Mouse (Mus musculus) midbrain, embryonic 11.5 days (tissue): ENCODE measurements at regions not wholly inside any gene's neighbourhood (a gene's known extent, or its start where the extent isn't known, plus 50 kb on each side); places are given as distances from the start of the nearest gene placed in this dataset.

ENCODE experiments used
- ATAC-seq: fragments of 200-750 bp; cut with Nextera tagmentation; 2 replicates; pipeline ENCODE4 v1.8.0; 2017; ENCODE audit warnings: moderate TSS enrichment, moderate library complexity; ENCODE audit not compliant: low FRiP score
- DNase-seq: peaks from one replicate; pipeline ENCODE4 v3.0.0; 2015; ENCODE audit warnings: low spot score; ENCODE audit errors: missing footprints
- H3K27ac ChIP-seq: fragments of 300-500 bp; sonication (generic); 2 replicates; pipeline ENCODE4 v1.5.1; 2014; ENCODE audit warnings: low read depth, low read length
- H3K27me3 ChIP-seq: fragments of 300-500 bp; sonication (generic); 2 replicates; pipeline ENCODE4 v1.6.1; 2014; ENCODE audit warnings: mild to moderate bottlenecking, low read length, moderate library complexity, mixed read lengths; ENCODE audit not compliant: control insufficient read depth, insufficient read depth
- H3K36me3 ChIP-seq: fragments of 300-500 bp; sonication (generic); 2 replicates; pipeline ENCODE4 v1.6.1; 2014; ENCODE audit warnings: mild to moderate bottlenecking, low read length, moderate library complexity, mixed read lengths; ENCODE audit not compliant: control insufficient read depth, insufficient read depth
- H3K4me1 ChIP-seq: fragments of 300-500 bp; sonication (generic); 2 replicates; pipeline ENCODE4 v1.6.1; 2014; ENCODE audit warnings: low read length; ENCODE audit not compliant: control insufficient read depth, insufficient read depth
- H3K4me2 ChIP-seq: fragments of 300-500 bp; sonication (generic); 2 replicates; pipeline ENCODE4 v1.6.1; 2014; ENCODE audit warnings: mild to moderate bottlenecking, moderate library complexity
- H3K4me3 ChIP-seq: fragments of 300-500 bp; sonication (generic); 2 replicates; pipeline ENCODE4 v1.5.1; 2014; ENCODE audit warnings: low read depth, low read length
- H3K9ac ChIP-seq: fragments of 300-500 bp; sonication (generic); 2 replicates; pipeline ENCODE4 v1.6.1; 2014; ENCODE audit warnings: low read length
- H3K9me3 ChIP-seq: fragments of 300-500 bp; sonication (generic); 2 replicates; pipeline ENCODE4 v1.6.1; 2016; ENCODE audit warnings: low read length; ENCODE audit not compliant: control insufficient read depth
- WGBS: fragments of 180-500 bp; shearing (Covaris S2); extraction: QIAGEN DNeasy Blood & Tissue Kit; methylation state at CpG from one replicate; pipeline ENCODE4 v1.1.7; 2014; 5-methylcytosine and 5-hydroxymethylcytosine counted together

GRCm38 (mm10) chr13:59363428-59363827, 221.6 kb downstream of the Agtpbp1 start:
- Histone ChIP-seq H3K4me1 (no peaks in the 10 kb centered on the region), H3K27ac (no peak overlapping the region), H3K4me2 (no peak overlapping the region), H3K9ac (no peak overlapping the region), H3K27me3 (no peaks in the 10 kb centered on the region), H3K36me3 (no peaks in the 10 kb centered on the region), H3K9me3 (no peaks in the 10 kb centered on the region), H3K4me3 (no peak overlapping the region)
- no peak for ATAC-seq
- no peak for DNase-seq
- 80% methylated on average over 10 of the region's 10 CpGs for WGBS

GRCm38 (mm10) chr13:59361323-59361722, 223.7 kb downstream of the Agtpbp1 start:
- no peak overlapping the region for H3K4me2 ChIP-seq
- H3K36me3 ChIP-seq, result no peaks in the 10 kb centered on the region
- no peaks in the 10 kb centered on the region for H3K27me3 ChIP-seq
- ATAC-seq, result no peak
- no peaks in the 10 kb centered on the region for H3K9me3 ChIP-seq
- 91% methylated on average over 7 of the region's 7 CpGs for WGBS
- H3K9ac ChIP-seq, result no peak overlapping the region
- H3K4me1 ChIP-seq, result no peaks in the 10 kb centered on the region; the same call in 1 of the 2 replicates
- H3K27ac ChIP-seq, result no peak overlapping the region
- no peak overlapping the region for H3K4me3 ChIP-seq
- peak; percentile 23 for DNase-seq

GRCm38 (mm10) chr13:59360026-59360425, 225.0 kb downstream of the Agtpbp1 start:
- ATAC-seq, result no peak
- 80% methylated on average over 3 of the region's 3 CpGs for WGBS
- no peaks in the 10 kb centered on the region for H3K9me3 ChIP-seq

GRCm38 (mm10) chr13:59358421-59358820, 226.6 kb downstream of the Agtpbp1 start:
- Histone ChIP-seq H3K4me1 (no peaks in the 10 kb centered on the region; the same call in 1 of the 2 replicates), H3K9me3 (no peaks in the 10 kb centered on the region), H3K36me3 (no peaks in the 10 kb centered on the region), H3K27ac (no peak overlapping the region), H3K27me3 (no peaks in the 10 kb centered on the region), H3K4me3 (no peak overlapping the region), H3K9ac (no peak overlapping the region), H3K4me2 (no peak overlapping the region)
- DNase-seq (peak; percentile 39), ATAC-seq (no peak)
- WGBS, result 86% methylated on average over 3 of the region's 3 CpGs

More at GRCm38 (mm10) chr13:59360026-59360425, 225.0 kb downstream of the Agtpbp1 start:
- Histone ChIP-seq H3K9ac (no peak overlapping the region), H3K36me3 (no peaks in the 10 kb centered on the region), H3K4me2 (no peak overlapping the region), H3K4me3 (no peak overlapping the region), H3K27ac (no peak overlapping the region), H3K27me3 (no peaks in the 10 kb centered on the region), H3K4me1 (no peaks in the 10 kb centered on the region; the same call in 1 of the 2 replicates)
- DNase-seq, result peak; percentile 66

- H3K9me3 ChIP-seq, result no peaks in the 10 kb centered on the region
- DNase-seq (peak; percentile 84), ATAC-seq (no peak)
- H3K36me3 ChIP-seq, result no peaks in the 10 kb centered on the region
- no peak overlapping the region for H3K27ac ChIP-seq
- no peaks in the 10 kb centered on the region for H3K27me3 ChIP-seq
- 62% methylated on average over 6 of the region's 6 CpGs for WGBS
- H3K9ac ChIP-seq, result no peak overlapping the region
- no peak overlapping the region for H3K4me2 ChIP-seq
- no peak overlapping the region for H3K4me3 ChIP-seq
- no peaks in the 10 kb centered on the region for H3K4me1 ChIP-seq
Measured at GRCm38 (mm10) chr13:59351461-59351860, 233.6 kb downstream of the Agtpbp1 start.

- no peaks in the 10 kb centered on the region for H3K9me3 ChIP-seq
- no peak overlapping the region for H3K27ac ChIP-seq
- no peak overlapping the region for H3K4me2 ChIP-seq
- peak; percentile 26 for DNase-seq
- no peak overlapping the region for H3K4me3 ChIP-seq
- WGBS, result 86% methylated on average over 7 of the region's 7 CpGs
- H3K27me3 ChIP-seq, result no peaks in the 10 kb centered on the region
- ATAC-seq, result no peak
- no peak overlapping the region for H3K9ac ChIP-seq
- H3K36me3 ChIP-seq, result no peaks in the 10 kb centered on the region
- H3K4me1 ChIP-seq, result no peaks in the 10 kb centered on the region
Measured at GRCm38 (mm10) chr13:59350613-59351150, 234.3 kb downstream of the Agtpbp1 start.

- ATAC-seq (no peak), DNase-seq (peak; percentile 8)
- Histone ChIP-seq H3K9me3 (no peaks in the 10 kb centered on the region), H3K4me1 (no peaks in the 10 kb centered on the region), H3K27ac (no peak overlapping the region), H3K9ac (no peak overlapping the region), H3K27me3 (no peaks in the 10 kb centered on the region), H3K36me3 (no peaks in the 10 kb centered on the region), H3K4me2 (no peak overlapping the region), H3K4me3 (no peak overlapping the region)
Measured at GRCm38 (mm10) chr13:59348510-59348909, 236.5 kb downstream of the Agtpbp1 start.

GRCm38 (mm10) chr13:59341871-59342270, 243.2 kb downstream of the Agtpbp1 start:
- Histone ChIP-seq H3K4me2 (no peak overlapping the region), H3K27ac (no peak overlapping the region), H3K36me3 (no peaks in the 10 kb centered on the region), H3K9ac (no peak overlapping the region), H3K9me3 (no peaks in the 10 kb centered on the region), H3K27me3 (no peaks in the 10 kb centered on the region), H3K4me1 (no peaks in the 10 kb centered on the region), H3K4me3 (no peak overlapping the region)
- peak; percentile 51 for DNase-seq
- no peak for ATAC-seq
- 88% methylated on average over 13 of the region's 13 CpGs for WGBS

- ATAC-seq, result no peak
- WGBS, result 95% methylated on average over 9 of the region's 9 CpGs
- no peak overlapping the region for H3K4me3 ChIP-seq
- no peaks in the 10 kb centered on the region for H3K27me3 ChIP-seq
- H3K9ac ChIP-seq, result no peak overlapping the region
- DNase-seq, result peak; percentile 62
- no peaks in the 10 kb centered on the region for H3K4me1 ChIP-seq
- no peak overlapping the region for H3K27ac ChIP-seq
- H3K4me2 ChIP-seq, result no peak overlapping the region
- H3K36me3 ChIP-seq, result no peaks in the 10 kb centered on the region
- H3K9me3 ChIP-seq, result no peaks in the 10 kb centered on the region
Measured at GRCm38 (mm10) chr13:59338436-59338835, 246.6 kb downstream of the Agtpbp1 start.
